Mouse (Mus musculus): ENCODE measurements at regions not wholly inside any gene's neighbourhood (a gene's known extent, or its start where the extent isn't known, plus 50 kb on each side); places are given as distances from the start of the nearest gene placed in this dataset.

DNA sequence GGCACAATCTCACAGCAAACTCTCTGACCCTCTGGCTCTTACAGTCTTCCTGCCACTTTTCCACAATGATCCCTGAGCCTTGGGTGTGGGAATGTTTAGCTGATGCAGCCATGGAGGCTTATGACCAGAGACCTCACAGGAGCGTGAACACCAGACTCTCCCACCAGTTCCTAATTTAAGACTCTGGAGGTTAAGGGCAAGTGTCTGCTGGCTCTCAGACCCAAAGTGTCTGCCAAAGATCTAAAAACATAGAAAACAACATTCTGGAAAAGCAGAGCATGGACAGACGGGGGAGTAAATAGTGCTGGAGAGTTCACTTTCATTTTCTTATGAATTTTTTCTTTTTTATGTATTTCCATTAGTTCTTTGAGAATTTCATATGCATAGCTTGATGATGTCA lies 440.7 kb downstream of the Adam3 start:
- DNase-seq (ENCODE audit: low spot score in 2 of 2) = no peak

- DNase-seq (ENCODE audit: low spot score in 2 of 2) = no peak
Measured at GRCm38 (mm10) chr8:24283901-24284405, 441.7 kb downstream of the Adam3 start.

GRCm38 (mm10) chr8:24280296-24280695 lies 445.4 kb downstream of the Adam3 start:
- no peak for DNase-seq (ENCODE audit: low spot score in 2 of 2)

DNA sequence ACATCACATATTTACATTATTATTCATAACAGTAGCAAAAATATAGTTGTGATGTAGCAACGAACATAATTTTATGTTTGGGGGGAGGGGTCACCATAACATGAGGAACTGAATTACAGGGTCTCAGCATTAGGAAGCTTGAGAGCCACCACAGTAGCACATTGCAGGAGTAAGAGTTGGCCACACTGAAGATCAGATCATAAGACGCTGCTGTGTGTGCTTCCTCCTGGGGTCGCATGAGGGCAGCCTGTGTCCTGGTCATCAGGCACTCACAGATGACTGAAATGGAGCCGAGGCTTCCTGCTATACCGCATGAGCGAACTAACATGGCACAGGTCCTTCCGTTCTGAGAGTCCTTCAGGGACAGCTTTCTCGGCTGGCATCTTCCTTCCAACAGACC lies 447.3 kb downstream of the Adam3 start:
- DNase-seq (ENCODE audit: low spot score in 2 of 2) = no peak

- no peak for DNase-seq (ENCODE audit: low spot score in 2 of 2)
Measured at GRCm38 (mm10) chr8:24261359-24261758, 464.3 kb downstream of the Adam3 start.

DNA sequence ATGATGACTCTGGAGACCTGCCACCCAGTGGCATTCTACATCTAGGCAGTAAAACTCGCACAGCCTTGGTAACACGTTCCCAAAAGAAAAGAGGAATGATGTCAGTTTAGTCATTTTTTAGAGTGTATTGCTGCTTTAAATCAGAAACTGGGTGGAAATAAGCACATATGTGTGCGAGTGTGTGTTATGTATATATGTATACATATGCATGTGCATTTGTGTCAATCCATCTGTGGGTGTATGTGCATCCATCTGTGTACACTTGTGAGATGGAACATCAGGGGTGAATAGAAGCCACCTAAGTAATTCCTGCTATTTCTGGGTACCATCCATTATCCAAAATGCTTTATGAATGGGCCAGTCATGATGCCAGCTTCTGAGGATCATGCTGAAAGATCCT lies 467.0 kb downstream of the Adam3 start:
- DNase-seq (ENCODE audit: low spot score in 2 of 2) = no peak

DNA sequence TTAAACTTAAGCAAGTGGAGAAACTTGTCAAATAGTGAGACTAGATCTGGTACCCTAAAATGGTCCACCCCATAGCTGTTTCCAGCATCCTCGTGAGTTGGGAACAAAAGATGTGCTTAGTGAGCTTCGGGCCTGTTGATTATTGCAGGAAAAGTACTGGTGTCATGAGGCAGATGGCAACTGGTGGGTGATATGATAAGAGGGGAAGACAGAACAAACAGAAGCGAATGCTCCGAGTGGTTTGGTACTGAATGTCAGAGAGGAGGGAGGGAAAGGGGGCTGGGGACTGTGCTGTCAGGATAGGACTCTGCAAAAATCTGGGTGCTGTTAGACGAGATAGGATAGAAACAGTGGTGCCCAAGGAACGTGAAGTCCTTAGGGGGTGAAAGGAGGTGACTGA lies 483.4 kb downstream of the Adam3 start:
- DNase-seq (ENCODE audit: low spot score in 2 of 2) = no peak

DNA sequence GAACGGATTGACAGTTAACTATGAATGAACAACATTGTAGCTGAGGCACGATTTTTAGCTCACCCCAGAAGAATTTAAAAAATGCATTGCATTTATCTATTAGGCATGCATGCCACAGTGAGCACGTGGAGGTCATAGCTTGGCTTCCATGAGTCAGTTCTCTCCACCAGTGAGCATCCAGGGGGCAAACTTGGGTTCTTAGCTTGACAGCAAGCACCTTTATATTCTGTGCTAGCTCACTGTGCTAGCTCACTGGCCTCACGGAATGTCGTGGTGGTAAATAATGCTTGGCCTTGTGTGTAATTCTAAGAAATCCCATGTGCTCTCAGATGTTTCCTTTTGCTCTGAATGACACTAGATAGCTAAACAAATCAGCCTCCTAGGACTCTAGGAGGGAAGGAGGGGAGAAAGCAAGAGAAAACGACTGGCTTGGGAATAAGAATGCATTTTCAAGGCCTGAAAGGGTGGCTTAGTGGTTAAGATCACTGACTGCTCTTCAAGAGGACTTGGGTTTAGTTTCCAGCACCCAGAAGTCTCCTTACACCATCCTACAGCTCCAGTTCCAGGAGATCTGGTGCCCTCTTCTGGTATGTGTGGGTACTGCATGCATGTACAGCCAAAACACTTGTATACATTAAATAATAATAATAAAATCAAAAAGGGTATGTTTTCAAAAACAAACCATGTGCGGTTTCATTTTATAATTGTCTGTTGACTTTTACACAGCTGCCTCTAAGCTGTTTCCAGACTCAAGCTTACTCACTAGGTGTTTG lies 485.3 kb downstream of the Adam3 start:
- no peak for DNase-seq (ENCODE audit: low spot score in 2 of 2)

DNA sequence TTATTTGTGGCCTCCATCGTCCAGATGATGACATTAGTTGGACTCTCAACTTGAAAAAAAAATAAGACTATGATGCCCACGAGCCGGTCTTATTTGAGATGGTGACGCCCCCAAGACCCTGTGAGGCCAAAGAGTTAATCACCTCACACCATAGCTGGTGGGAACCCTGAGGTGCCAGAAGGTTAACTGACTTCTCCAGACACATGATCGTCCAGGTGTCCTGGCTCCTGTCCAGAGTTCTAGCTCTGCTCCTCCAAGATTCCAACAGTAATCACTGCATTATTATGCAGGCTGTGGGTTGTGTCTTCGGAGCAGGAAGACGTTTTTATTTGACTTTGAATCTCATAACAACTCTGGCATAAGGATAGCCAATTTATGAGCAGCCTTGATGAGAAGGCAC lies 490.7 kb downstream of the Adam3 start:
- no peak for DNase-seq (ENCODE audit: low spot score in 2 of 2)

- peak; percentile 55 to 78 for DNase-seq (ENCODE audit: low spot score in 2 of 2)
Measured at GRCm38 (mm10) chr8:24228148-24228547, 497.5 kb downstream of the Adam3 start.

GRCm38 (mm10) chr8:24227331-24228072 lies 498.1 kb downstream of the Adam3 start:
- no peak for DNase-seq (ENCODE audit: low spot score in 2 of 2)

DNA sequence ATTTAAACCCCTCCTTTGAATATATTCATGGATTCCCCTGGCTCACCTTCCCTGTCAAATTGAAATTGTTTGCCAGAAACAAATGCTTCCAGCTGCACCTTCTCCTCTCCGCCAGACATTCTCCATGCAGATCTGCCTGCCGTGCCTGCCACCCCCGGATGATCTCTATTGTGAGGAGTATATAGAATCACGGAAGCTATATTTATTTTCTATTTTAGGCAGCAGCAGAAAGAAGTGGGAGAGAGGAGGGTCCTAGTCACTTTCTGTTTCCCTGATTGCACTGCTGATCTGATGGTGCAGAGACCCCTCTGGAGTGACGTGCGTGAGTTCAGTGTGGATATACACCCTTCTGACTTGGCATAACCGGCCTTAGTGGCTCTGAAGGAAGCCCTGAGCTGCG lies 505.4 kb downstream of the Adam3 start:
- DNase-seq (ENCODE audit: low spot score in 2 of 2) = peak; percentile 40 to 59

DNA sequence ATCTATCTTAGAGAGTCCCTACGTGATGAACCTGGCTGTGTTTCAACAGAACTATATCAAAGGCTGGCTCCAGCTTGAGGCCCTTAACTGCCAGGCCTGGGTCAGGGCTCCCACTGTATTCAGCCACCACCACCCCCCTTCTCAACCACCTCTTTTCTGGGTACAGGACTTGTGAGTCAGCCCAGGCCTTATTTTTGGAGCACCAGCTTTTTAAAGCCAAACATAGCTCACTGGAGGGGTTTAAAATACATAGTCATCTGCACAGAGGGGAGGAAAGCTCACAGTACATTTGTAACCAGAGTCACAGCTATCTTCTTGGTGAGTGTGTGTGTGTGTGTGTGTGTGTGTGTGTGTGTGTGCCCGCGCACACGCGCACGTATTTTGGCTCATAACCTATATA lies 509.0 kb downstream of the Adam3 start:
- peak; percentile 37 to 68 for DNase-seq (ENCODE audit: low spot score in 2 of 2)

DNA sequence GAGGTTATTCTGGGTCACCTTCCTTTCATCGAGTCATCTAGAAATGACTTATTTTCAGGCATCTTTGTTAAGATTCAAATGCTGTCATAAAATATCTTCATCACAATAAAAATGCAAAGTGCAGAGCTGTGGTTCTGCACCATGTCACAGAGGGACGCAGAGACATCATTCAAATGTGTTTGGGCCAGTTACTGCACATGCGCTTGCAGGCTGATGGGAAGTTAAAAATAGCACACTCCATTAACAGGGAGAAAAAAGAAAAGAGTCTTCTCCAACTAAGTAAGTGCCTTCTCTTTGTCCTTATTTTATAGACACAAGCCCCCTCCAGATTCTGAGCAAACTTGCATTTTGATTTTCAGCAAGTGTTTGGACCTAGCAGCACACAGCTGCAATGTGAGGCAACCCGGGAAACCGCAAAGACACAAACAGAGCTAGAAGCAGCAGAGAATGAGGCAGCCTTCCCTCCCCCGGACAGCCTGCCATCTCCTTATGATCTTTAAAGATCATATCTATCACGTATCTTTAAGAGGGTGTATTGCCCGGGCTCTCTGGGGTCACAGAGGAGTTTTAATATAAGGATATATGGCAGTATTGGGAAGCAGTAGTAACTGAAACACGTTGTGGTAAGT lies 510.0 kb downstream of the Adam3 start:
- no peak for DNase-seq (ENCODE audit: low spot score in 2 of 2)

GRCm38 (mm10) chr8:24214315-24214714 lies 511.3 kb downstream of the Adam3 start:
- peak; percentile 29 to 34 for DNase-seq (ENCODE audit: low spot score in 2 of 2)

DNA sequence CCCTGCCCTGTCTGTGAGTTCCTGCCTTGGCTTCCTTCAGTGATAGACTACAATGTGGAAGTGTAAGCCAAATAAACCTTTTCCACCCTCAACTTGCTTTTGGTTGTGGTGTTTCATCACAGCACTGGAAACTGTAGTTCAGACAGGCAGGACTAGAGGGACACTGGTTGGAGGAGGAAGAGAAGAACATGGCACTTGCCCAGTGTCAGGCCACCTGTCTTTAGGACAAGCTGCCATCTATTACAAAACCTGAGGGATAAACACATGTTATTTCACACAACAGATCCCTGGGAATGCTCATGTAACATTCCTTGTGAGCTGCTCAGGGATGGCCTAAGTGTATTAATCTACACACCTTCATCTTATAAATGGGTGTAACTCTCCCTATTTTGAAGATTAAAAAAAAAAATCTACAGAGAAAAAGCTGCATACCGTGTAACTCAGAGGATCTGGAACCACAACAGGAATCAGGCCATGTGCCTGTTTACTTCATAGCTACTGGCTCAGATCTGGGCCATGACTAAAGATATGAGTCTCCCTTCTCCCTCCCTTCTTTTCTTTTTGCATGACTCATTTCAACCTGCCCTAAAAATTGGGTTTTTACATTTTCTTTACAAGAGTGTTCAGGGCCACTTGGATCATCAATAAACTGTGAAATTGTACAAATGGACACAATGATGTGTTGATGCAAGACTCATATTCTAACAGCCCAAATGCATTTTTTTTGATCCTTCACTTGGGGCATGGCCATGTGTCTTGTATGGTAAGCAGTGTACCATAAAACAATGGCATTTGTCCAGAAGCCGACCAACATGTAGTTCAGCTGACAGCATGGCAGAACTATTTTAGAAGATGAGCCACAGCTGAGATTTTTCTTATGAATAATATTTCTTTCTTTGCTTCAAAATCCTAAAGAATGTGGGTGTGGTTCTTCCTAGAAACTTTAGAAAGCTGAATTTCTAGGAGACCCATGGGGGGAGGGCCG lies 513.1 kb downstream of the Adam3 start:
- DNase-seq (ENCODE audit: low spot score in 2 of 2) = peak in 1 of 2 experiments; percentile 28

DNA sequence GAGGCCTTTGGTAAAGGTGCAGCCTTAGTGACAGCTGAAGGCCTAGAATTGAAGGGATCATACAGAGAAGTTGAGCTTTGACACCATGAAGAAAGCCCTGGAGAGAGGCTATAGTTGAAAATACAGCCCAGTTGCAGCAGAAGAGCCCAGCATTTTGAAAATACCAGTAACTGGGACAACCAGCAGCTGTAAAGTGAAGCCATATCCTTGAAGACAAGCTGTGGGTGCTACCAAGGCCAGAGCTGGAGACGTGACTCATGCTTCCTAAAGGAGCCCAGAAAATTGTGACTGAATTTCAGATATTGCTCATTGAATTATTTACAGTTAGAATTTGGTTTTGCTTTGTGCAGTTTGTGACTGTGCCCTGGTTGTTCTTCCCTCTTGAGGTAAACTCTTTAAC lies 514.6 kb downstream of the Adam3 start:
- no peak for DNase-seq (ENCODE audit: low spot score in 2 of 2)

Measured in right cerebral cortex, postnatal 36 days (tissue).